Mouse (Mus musculus) 3T3-L1 (cell line): Measurements from ENCODE around the gene Olfr1506.
"Not testable (repeated sequence)": the region's sequence is repeated elsewhere in the genome, so short reads cannot be mapped to it uniquely, and the experiment has no call there.

Experiments used
- DNase-seq: peaks from one replicate; pipeline ENCODE4 v3.0.0-alpha.2; 2015; ENCODE audit warnings: low read depth, low spot score

Gene Olfr1506

DNA sequence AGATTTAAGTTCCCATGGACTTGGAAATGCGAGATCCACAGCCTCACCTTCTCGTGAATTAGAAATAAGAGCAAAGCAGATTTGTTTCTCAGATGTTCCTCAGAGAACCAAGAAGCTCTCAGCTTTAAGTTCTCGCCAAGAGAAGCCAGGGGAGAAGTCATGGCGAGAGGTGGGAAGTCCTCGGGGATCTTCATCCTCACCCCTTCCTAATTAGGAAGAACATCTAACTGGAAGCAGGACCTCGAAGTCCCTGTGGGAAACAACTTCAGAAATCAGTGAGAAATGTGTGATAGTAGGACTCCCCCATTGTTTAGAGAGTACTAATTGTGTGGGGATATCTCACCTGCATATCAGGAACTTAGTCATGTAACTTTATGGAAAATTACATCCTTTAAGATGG is at the start of gene Olfr1506:
Gene Olfr1506, minus strand, starts transcription at position 101 of the 400 bp plus-strand sequence.
- DNase-seq = not testable (repeated sequence)

GRCm38 (mm10) chr2:90270932-90271331 is 46.6 kb upstream of the Olfr1506 start, which contains the start of gene Olfr1271:
Gene Olfr1271 (minus strand): TSS chr2:90271032.
- no peak for DNase-seq

DNA sequence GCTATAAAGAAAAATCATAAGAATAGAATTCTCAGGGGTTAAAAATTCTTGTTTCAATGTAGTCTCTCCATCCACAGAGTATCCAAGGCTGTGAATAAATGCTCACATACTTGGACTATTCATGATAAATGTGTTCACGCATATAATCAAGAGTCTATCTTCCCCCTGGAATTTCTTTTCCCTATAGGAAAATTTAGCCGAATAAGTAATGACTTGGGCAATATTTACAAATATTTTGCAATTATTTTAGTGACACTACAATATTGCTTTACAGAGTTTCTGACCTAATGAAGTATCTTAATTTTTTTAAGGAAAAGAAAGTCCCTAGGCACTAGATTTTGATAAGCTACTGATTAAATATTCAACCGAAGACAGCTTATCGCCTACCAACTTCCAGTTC is 33.2 kb upstream of the Olfr1506 start, which contains the start of gene Olfr142:
Gene Olfr142, minus strand, starts transcription at position 101 of the 400 bp plus-strand sequence.
- DNase-seq = no peak

DNA sequence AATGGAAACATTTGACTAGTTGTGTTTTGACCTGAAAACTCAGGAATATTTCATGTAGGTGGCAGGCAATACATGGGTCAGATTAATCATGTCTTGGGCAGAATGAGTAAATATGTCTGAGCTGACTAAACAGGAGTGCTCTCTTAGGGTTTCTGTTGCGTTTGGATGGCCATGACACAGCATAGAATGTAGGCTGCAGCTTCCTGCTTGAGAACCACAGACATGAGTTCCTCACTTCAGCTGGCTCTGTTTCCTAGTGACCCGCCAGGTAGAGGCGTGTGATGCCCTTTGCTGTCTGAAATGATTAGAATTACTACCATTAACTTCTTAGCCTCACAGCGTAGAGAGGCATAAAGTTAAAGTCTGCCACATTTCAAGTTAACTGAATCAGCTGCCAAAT is 24.7 kb downstream of the Olfr1506 start:
- DNase-seq = not testable (repeated sequence)

- not testable (repeated sequence) for DNase-seq
These were observed 29.0 kb downstream of the Olfr1506 start for GRCm38 (mm10) chr2:90195285-90195684.

DNA sequence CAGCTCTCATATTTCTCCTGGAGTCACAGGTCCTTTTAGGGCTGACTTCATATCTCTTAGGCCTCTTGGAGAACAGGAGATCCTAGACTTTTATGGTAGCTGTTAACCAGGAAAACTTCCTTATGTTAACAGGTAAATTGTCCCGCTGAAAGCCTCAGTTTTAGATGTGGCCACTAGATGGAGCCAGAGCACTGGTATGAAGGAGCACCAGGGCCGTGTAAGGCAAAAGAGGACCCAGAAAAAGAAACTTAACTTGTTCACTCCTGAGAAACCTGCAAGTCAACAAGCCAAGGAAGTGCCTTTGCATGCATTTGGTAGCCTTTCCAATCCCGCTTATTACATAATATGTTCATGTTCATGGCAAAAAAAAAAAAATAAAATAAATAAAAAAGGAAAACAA is 29.5 kb downstream of the Olfr1506 start:
- DNase-seq = not testable (repeated sequence)

GRCm38 (mm10) chr2:90187082-90187481 is 37.2 kb downstream of the Olfr1506 start:
- DNase-seq = not testable (repeated sequence)

DNA sequence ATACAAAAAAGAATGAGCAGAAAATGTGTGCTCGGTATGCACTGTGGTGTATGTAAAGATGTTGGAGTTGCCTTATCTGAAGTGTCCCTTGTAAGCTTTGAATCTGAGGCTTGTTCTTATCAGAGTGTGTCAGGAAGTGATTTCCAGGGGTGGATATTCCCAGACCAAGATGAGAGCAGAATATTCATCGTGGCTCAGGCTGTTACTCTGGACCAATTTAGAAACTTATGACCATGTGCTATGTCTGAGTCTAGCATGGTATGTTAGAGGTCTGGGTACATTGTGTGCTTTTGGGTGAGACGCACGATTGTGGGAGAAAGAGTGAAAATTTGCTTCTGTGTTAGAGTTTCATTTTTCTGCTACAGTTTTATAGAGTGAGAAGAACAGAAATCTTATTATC is 38.2 kb downstream of the Olfr1506 start:
- not testable (repeated sequence) for DNase-seq
